Mouse (Mus musculus) MEL (cell line): ENCODE measurements around the gene Hsd3b7.
A peak's percentile ranks its signal among the peaks of the same experiment; 100 is the strongest.

ENCODE experiments used
- CHD1 ChIP-seq: IDR thresholded peaks from 2 replicates; pipeline ENCODE4 v1.6.1; 2012; ENCODE audit warnings: low read depth, mild to moderate bottlenecking, inconsistent platforms, low read length, improper control_type of control experiment
- CTCF ChIP-seq, 3 experiments: IDR thresholded peaks in 2 of 3; conservative IDR thresholded peaks in 1 of 3; 2 replicates each; pipeline ENCODE4 v1.5.1; 2011 to 2012; ENCODE audit warnings: low read length in 3 of 3, low read depth in 2 of 3, mild to moderate bottlenecking in 2 of 3, improper control_type of control experiment in 1 of 3, inconsistent platforms in 1 of 3, mixed read lengths in 1 of 3, moderate library complexity in 1 of 3; ENCODE audit not compliant: control insufficient read depth in 1 of 3, insufficient read depth in 1 of 3, poor library complexity in 1 of 3, severe bottlenecking in 1 of 3
- E2F4 ChIP-seq: IDR thresholded peaks from 2 replicates; pipeline ENCODE4 v1.6.1; 2011; ENCODE audit warnings: low read depth, low read length, improper control_type of control experiment, borderline replicate concordance
- EP300 ChIP-seq, 2 experiments: IDR thresholded peaks; 2 replicates each; pipeline ENCODE4 v1.6.1; 2011; ENCODE audit warnings: improper control_type of control experiment in 2 of 2, low read length in 2 of 2, low read depth in 1 of 2, mild to moderate bottlenecking in 1 of 2
- MAX ChIP-seq: IDR thresholded peaks from 2 replicates; pipeline ENCODE4 v1.6.1; 2011; ENCODE audit warnings: low read length, improper control_type of control experiment
- MEF2A ChIP-seq: IDR thresholded peaks from 2 replicates; pipeline ENCODE4 v1.6.1; 2014; ENCODE audit warnings: low read depth, mild to moderate bottlenecking, inconsistent platforms, low read length, improper control_type of control experiment; ENCODE audit not compliant: poor library complexity, insufficient replicate concordance, severe bottlenecking; ENCODE audit errors: extremely low read depth
- POLR2A ChIP-seq, 2 experiments: IDR thresholded peaks; 2 replicates each; pipeline ENCODE4 v1.6.1; 2011 to 2012; ENCODE audit warnings: low read length in 2 of 2, mild to moderate bottlenecking in 2 of 2, control low read depth in 1 of 2, improper control_type of control experiment in 1 of 2, low read depth in 1 of 2, moderate library complexity in 1 of 2; ENCODE audit not compliant: control insufficient read depth in 1 of 2, insufficient read depth in 1 of 2, poor library complexity in 1 of 2
- SMC3 ChIP-seq: IDR thresholded peaks from 2 replicates; pipeline ENCODE4 v1.6.1; 2011; ENCODE audit warnings: low read depth, low read length, improper control_type of control experiment
- TAL1 ChIP-seq: IDR thresholded peaks from 2 replicates; pipeline ENCODE4 v1.6.1; 2012; ENCODE audit warnings: mild to moderate bottlenecking, inconsistent platforms, low read length, moderate library complexity, mixed read lengths
- USF1 ChIP-seq: IDR thresholded peaks from 2 replicates; pipeline ENCODE4 v1.6.1; 2014; ENCODE audit warnings: low read depth, mild to moderate bottlenecking, inconsistent platforms, low read length, improper control_type of control experiment, moderate library complexity
- USF2 ChIP-seq, 2 experiments: IDR thresholded peaks; 2 replicates each; pipeline ENCODE4 v1.6.1; 2011 to 2012; ENCODE audit warnings: improper control_type of control experiment in 2 of 2, low read length in 2 of 2, borderline replicate concordance in 1 of 2, inconsistent platforms in 1 of 2, low read depth in 1 of 2, mild to moderate bottlenecking in 1 of 2; ENCODE audit not compliant: insufficient read depth in 1 of 2
- ZMIZ1 ChIP-seq: IDR thresholded peaks from 2 replicates; pipeline ENCODE4 v1.6.1; 2012; ENCODE audit warnings: low read depth, mild to moderate bottlenecking, inconsistent platforms, low read length, improper control_type of control experiment, moderate library complexity

- TF ChIP-seq CTCF (IDR thresholded peaks at IDR 0.05 in 2 of 3, conservative IDR thresholded peaks at IDR 0.05 in 1 of 3; ENCODE audit: control insufficient read depth in 1 of 3, insufficient read depth in 1 of 3, low read depth in 2 of 3, low read length in 3 of 3, poor library complexity in 1 of 3, severe bottlenecking in 1 of 3): peak; percentile 88 to 92 (median 88)
- TF ChIP-seq EP300 (IDR thresholded peaks at IDR 0.05; ENCODE audit: low read depth in 1 of 2, low read length in 2 of 2): no peak
- TF ChIP-seq POLR2A (IDR thresholded peaks at IDR 0.05; ENCODE audit: control insufficient read depth in 1 of 2, insufficient read depth in 1 of 2, low read depth in 1 of 2, low read length in 2 of 2, poor library complexity in 1 of 2): no peak; a peak in 1 of 4 replicates
- no peak for TF ChIP-seq CHD1
- TF ChIP-seq MEF2A: no peak
- peak; percentile 79 for TF ChIP-seq SMC3
- TF ChIP-seq TAL1: no peak
- no peak for TF ChIP-seq USF1
- no peak for TF ChIP-seq USF2 (IDR thresholded peaks at IDR 0.05; ENCODE audit: borderline replicate concordance in 1 of 2, insufficient read depth in 1 of 2, low read depth in 1 of 2, low read length in 2 of 2)
- TF ChIP-seq E2F4: no peak
- no peak for TF ChIP-seq ZMIZ1
- TF ChIP-seq MAX: no peak
Observed at GRCm38 (mm10) chr7:127773664-127774384, 26.6 kb upstream of the Hsd3b7 start.
